Mouse (Mus musculus) frontal cortex, postnatal 10 days (tissue): ENCODE measurements around the gene Glycam1.

Source experiments
- DNase-seq, 2 experiments: peaks; one replicate each; pipeline ENCODE4 v3.0.0; 2022; ENCODE audit warnings: low spot score in 2 of 2, mixed read lengths in 1 of 2

The Glycam1 gene

DNA sequence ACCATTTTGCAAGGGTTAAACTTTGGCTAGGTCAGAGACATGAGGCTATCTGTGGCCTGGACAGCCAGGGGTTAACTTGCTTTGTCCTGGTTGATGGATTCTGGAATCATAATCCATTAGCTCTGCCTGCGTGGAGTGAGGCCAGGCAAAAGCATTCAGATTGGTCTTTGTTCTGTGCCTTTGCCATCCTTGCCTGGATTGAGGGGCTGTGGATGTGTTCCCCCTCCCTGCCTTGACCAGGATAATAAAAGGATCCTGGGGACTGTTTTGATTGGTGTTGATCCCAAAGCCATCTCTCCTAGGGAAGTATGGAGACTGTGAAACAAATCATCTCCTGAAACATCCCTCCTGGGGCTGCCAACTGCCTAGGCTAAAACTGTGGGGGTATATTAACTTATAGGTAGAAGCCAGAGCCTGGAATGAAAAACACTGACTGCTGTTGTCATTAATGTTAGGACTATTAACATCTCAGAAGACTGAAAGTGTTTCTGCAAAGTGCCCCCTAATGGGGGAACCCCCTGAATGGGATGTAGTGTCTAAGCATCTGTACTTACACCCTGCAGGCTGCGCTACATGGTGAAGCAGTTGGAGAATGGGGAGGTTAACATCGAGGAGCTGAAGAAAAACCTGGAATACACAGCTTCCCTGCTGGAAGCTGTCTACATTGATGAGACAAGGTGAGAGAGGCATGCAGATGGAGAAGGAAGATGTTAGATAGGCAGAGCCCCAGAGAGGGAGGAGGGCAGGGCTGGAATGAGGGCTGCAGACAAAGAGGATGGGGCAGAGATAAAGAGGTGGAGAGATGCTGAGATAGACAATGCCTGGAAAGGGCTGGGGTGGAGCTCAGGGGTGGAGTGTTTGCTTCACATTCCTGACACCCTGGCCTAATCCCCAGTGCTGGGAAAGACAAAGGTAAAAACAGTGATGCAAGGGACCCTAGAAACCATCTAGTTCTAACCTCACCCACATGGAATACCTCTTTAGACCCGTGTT lies 45.2 kb downstream of the Glycam1 start:
- DNase-seq, result no peak

DNA sequence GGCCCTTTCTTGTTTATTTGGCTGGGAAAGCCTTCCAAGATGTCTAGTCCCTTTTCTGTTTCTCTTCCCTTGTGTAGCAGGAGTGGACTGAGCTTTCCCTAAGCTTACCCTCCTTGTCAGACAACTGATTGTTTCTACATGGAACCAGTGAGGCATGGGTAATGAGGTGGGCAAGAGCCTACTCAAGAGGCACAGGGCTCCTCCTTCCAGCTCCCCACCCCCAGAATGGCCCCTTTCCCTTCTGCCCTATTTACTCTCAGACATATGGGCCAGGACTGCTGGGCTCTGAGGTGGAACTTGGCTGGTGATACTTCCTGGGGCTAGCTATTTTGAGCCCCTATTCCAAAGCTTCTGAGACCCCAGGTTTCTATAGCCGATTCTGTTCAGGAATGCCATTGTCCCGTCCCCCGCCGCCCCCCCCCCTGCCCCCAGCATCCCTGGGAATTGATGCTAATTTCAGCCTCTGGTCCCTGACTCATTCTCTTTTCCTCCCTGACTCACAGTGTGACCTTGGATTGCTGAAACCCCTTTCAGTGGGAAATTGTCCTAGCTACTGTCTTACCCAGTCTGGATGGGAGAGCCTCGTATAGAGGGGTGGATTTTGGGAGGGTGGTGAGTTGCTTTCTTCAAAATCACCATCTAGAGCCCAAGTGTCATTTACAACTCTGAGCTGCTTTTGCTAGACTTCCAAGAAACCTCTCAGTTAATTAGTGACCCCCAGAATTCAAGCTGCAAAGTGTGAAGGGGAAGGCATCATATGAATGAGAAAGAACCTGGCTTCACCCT lies 46.1 kb downstream of the Glycam1 start:
- DNase-seq, result no peak

DNA sequence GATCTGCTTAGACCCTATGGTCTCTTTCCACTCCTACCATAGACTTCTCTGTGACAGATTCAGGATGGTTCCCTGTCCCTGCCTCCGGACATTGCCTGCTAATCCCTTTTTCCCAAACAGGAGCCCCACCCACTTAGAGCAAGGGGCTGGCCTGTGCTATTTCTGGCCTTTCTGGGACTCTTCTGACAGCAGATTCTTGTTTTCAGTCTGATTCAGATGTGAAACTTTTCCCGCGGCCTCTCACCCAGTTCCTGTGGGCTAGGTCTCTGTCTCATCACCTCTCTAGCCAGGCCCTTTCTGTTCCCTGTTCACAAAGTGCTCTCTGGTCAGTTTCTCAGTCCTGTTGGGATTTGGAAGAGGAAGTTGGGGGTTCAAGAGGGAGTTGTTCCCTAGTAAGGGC lies 50.0 kb downstream of the Glycam1 start:
- DNase-seq, result no peak

GRCm38 (mm10) chr15:103514119-103514518 lies 50.8 kb downstream of the Glycam1 start:
- peak; percentile 74 to 85 for DNase-seq

GRCm38 (mm10) chr15:103513621-103514031 lies 51.3 kb downstream of the Glycam1 start:
- DNase-seq, result no peak
